Mouse (Mus musculus) ES-E14 (cell line): Measurements from ENCODE around the gene Lclat1.

Experiments used
- CHD2 ChIP-seq: IDR thresholded peaks from 2 replicates; pipeline ENCODE4 v1.6.1; 2014; ENCODE audit warnings: mild to moderate bottlenecking, low read depth, low read length, inconsistent platforms
- HCFC1 ChIP-seq: IDR thresholded peaks from 2 replicates; pipeline ENCODE4 v1.6.1; 2012; ENCODE audit warnings: low read length, inconsistent platforms, borderline replicate concordance; ENCODE audit not compliant: insufficient read depth

- TF ChIP-seq HCFC1, result no peak
- no peak for TF ChIP-seq CHD2
Observed at GRCm38 (mm10) chr17:73102538-73102937, 5.2 kb upstream of the Lclat1 start.
